Mouse (Mus musculus): ENCODE measurements around the gene Naa50.

Gene Naa50

DNA sequence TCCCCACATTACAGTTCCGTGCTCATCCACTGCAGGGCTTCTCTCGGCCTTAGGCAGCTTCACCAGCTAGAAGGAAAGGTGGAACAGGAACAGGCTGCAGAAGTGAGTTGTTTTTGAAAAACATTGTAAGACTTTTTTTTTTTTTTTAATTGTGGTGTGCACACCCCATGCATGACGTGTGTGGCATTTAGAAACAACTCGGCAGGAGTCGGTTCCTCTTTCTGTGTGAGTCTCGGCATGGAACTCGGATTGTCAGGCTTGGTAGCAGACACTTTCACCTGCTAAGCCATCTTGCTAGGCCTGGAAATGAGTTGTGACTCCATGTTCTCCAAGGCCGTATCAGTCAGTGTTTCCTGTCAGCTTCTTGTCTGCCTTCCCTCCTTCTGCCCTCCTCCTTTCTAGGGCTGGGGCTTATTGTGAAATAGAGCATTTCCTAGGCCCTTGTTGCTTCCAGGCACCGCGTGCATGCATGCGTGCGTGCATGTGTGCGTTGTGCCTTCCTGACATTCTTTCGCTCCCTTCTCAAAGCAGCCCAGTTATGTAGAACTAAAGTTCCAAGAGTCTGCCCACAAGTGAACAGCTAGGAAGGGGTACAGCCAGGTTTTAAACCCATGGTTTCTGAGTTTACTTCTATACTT lies 59.6 kb downstream of the Naa50 start:
- DNase-seq (ENCODE audit: low spot score in 2 of 2): no peak

DNA sequence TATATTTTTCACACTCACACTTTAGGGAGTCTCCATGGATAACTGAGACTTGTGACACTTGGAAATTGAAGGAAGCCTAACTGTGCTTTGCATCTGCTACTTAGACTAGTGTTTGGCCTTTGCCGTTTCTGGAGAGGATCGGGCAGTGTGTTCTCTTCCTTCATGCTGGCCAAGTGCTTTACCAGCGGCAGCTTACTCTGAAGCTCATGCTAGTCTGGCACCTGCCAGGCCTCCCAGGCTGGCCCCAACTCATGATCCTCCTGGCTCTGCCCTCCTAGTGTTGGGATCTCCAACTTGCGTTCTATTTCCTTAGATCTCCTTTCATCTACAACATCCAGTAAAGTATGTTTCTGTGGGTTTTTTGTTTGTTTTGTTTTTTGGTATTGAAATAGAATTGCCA lies 60.5 kb downstream of the Naa50 start:
- DNase-seq (ENCODE audit: low spot score in 2 of 2): no peak

DNA sequence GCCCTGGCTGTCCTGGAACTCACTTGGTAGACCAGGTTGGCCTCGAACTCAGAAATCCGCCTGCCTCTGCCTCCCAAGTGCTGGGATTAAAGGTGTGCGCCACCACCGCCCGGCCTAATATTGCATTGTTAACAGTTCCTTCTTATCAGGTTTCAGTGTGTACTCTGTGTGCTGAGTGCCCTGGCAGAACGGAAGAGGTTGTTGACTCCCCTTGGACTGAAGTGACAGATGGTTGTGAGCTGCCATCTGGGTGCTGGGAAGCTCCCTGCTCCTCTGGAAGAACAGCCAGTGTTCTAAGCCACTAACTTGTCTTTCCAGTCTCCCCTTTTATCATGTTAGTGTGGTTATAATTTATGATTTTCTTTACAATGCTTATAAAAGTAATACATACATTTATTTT lies 64.7 kb downstream of the Naa50 start:
- DNase-seq (ENCODE audit: low spot score in 2 of 2): no peak

DNA sequence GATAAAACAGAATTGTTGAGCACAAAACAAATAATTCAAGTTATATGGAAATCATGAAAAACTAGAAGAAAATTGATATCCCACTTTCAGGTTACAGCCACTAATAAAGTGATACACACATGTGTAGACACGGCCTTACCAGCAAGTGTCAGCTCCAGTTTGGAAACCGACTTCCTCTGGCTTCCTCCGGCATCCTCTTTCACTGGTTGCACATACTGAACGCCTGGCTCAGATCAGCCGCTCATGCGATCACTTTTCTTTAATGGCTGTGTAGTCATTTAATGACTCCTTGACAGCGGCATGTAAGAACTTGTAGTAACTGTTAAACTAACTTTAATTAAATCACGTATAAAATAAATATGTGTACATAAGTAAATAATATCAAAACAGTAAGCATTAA lies 66.3 kb downstream of the Naa50 start:
- no peak for DNase-seq (ENCODE audit: low spot score in 2 of 2)

DNA sequence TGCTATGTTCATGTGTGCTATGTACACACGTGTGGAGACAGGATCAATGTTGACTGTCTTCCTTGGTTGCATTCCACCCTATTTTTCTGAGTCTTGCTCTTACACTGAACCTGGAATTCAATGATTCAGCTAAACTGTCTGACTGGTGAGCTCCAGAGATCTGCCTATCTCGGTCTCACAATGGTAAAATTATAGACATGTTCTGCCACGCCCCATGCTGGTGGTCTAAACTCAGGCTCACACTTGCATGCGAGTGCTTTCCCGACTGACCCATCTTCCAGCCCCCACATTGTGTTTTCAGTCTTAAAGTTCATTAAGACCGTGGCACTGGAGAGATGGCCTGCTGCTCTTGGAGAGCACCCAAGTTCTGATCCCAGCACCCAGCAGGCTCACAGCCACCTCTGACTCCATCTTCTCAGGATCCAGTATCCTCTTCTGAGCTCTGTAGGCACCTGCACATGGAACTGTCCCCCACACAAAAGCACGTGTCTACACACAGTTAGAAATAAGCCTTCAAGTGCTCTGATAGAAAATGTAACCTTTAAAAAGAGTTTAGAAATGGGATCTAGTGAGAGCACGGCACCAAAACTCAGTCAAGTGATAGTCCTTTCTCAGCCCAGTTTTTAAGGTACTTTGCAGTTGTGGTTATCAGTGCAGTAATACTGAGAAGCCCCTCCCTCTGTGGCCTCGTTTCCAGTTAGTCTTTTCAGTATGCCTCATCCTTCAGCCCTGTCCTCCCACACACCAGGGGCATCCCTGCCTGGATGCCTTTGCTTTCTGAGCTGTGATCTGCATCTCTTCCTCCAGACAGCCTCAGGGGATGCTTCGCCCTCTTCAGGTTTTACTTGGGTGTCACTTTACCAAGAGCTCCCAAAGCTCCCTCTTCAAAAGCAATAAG lies 70.8 kb downstream of the Naa50 start:
- DNase-seq (ENCODE audit: low spot score in 2 of 2): no peak

DNA sequence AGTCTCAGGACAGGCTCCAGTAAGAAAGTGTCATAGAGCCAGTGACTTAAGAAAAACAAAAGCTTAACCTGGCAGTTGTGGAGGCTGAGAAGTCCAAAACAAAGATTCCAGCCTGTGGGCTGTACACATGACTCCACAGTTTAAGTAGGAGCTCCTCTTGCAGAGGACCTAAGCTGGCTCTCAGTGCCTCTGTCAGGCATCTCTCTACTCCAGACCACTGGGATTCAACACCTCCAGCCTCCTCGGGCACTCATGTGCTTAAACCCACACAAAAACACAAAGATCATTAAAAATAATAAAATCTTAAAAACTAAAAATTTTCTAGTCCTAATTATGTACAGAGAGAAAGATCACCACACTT lies 71.4 kb downstream of the Naa50 start:
- DNase-seq (ENCODE audit: low spot score in 2 of 2): no peak

DNA sequence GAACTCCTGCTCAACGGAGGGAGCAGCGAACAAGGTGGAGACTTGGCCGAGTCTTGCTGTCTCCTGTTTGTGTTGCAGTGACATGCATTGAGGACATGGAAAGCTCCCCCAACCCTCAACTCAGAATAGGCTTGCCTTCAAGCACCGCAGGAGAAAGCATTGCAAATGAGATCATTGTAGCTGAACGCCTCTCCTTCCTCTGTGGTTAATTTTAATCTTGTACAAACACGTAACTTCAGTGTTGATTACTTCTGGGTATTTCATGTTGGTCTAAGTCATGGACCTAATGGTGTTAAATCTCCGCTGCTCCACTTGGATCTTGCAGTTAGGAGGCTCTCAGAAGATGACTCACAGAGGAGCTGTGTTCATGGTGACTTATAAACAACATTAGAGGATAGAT lies 73.1 kb downstream of the Naa50 start:
- DNase-seq (ENCODE audit: low spot score in 2 of 2): no peak
